Mouse (Mus musculus) hindbrain, embryonic 15.5 days (tissue): ENCODE measurements around the gene Fbxo33. TPM values are rescaled to one million over a fixed set of nuclear protein-coding genes. Genes with fewer than 3 reads are reported as not detected.

ENCODE experiments used
- ATAC-seq: fragments of 200-750 bp; cut with Nextera tagmentation; 2 replicates; pipeline ENCODE4 v1.8.0; 2017; ENCODE audit warnings: low read depth, moderate number of reproducible peaks, moderate TSS enrichment; ENCODE audit not compliant: low FRiP score
- H3K27ac ChIP-seq: fragments of 300-500 bp; sonication (generic); replicated peaks from 2 replicates; pipeline ENCODE4 v1.5.1; 2015; ENCODE audit warnings: mild to moderate bottlenecking, inconsistent platforms
- H3K27me3 ChIP-seq: fragments of 300-500 bp; sonication (generic); 2 replicates; pipeline ENCODE4 v1.6.1; 2015; ENCODE audit warnings: control low read depth, inconsistent platforms
- H3K36me3 ChIP-seq: fragments of 300-500 bp; sonication (generic); 2 replicates; pipeline ENCODE4 v1.6.1; 2015; ENCODE audit warnings: control low read depth, inconsistent platforms
- H3K4me1 ChIP-seq: fragments of 300-500 bp; sonication (generic); replicated peaks from 2 replicates; pipeline ENCODE4 v1.6.1; 2015; ENCODE audit warnings: control low read depth, inconsistent platforms
- H3K4me2 ChIP-seq: fragments of 300-500 bp; sonication (generic); 2 replicates; pipeline ENCODE4 v1.6.1; 2015; ENCODE audit warnings: moderate library complexity, mild to moderate bottlenecking, inconsistent platforms
- H3K4me3 ChIP-seq: fragments of 300-500 bp; sonication (generic); 2 replicates; pipeline ENCODE4 v1.5.1; 2015; ENCODE audit warnings: mild to moderate bottlenecking, inconsistent platforms
- H3K9ac ChIP-seq: fragments of 300-500 bp; sonication (generic); 2 replicates; pipeline ENCODE4 v1.6.1; 2015; ENCODE audit warnings: inconsistent platforms
- H3K9me3 ChIP-seq: fragments of 300-500 bp; sonication (generic); 2 replicates; pipeline ENCODE4 v1.6.1; 2016; ENCODE audit warnings: control low read depth, inconsistent platforms
- WGBS: fragments of 180-500 bp; shearing (Covaris S2); methylation state at CpG from one replicate; pipeline ENCODE4 v1.1.7; 2015; 5-methylcytosine and 5-hydroxymethylcytosine counted together
- polyA plus RNA-seq: library from polyadenylated mRNA; unstranded; fragments of >200 nt; fragmentation: Nextera tagmentation; extraction: Ambion mirVana; gene quantifications from 2 replicates; pipeline ENCODE4 v1.2.1, GENCODE M21; 2015

Gene Fbxo33
- polyA plus RNA-seq, 1 experiment from 2014 or later, result 8.8 TPM

- under 1% methylated on average over 57 of the region's 69 CpGs for WGBS
- H3K4me1 ChIP-seq, result peaks cover 26% of the 10 kb centered on the region
Measured at GRCm38 (mm10) chr12:59218640-59219321, 744 bp downstream of the Fbxo33 start.

GRCm38 (mm10) chr12:59217331-59217730 is 2.2 kb downstream of the Fbxo33 start:
- WGBS, result 84% methylated on average over 3 of the region's 3 CpGs
- no peak for ATAC-seq
- H3K4me3 ChIP-seq, result peak overlapping the region; percentile 77
- H3K27ac ChIP-seq, result no peak overlapping the region
- no peaks in the 10 kb centered on the region for H3K36me3 ChIP-seq
- peak overlapping the region; percentile 62 for H3K4me2 ChIP-seq
- no peaks in the 10 kb centered on the region for H3K27me3 ChIP-seq
- peaks cover 26% of the 10 kb centered on the region for H3K4me1 ChIP-seq
- peak overlapping the region; percentile 81; the same call in 1 of the 2 replicates for H3K9ac ChIP-seq
- H3K9me3 ChIP-seq, result no peaks in the 10 kb centered on the region

More at GRCm38 (mm10) chr12:59218640-59219321, 744 bp downstream of the Fbxo33 start:
- no peaks in the 10 kb centered on the region for H3K9me3 ChIP-seq
- no peaks in the 10 kb centered on the region for H3K36me3 ChIP-seq
- peak overlapping the region; percentile 95 for H3K27ac ChIP-seq
- H3K4me3 ChIP-seq, result peak overlapping the region; percentile 77
- H3K27me3 ChIP-seq, result no peaks in the 10 kb centered on the region
- H3K4me2 ChIP-seq, result peak overlapping the region; percentile 62
- H3K9ac ChIP-seq, result peak overlapping the region; percentile 81
- ATAC-seq, result peak; percentile 52

GRCm38 (mm10) chr12:59216676-59217266 is 2.8 kb downstream of the Fbxo33 start:
- Histone ChIP-seq H3K4me1 (peaks cover 26% of the 10 kb centered on the region), H3K4me3 (no peak overlapping the region; the same call in 1 of the 2 replicates), H3K27ac (no peak overlapping the region), H3K9me3 (no peaks in the 10 kb centered on the region), H3K9ac (no peak overlapping the region), H3K4me2 (peak overlapping the region; percentile 62), H3K36me3 (peaks cover 5% of the 10 kb centered on the region; the same call in 1 of the 2 replicates), H3K27me3 (no peaks in the 10 kb centered on the region)
- 86% methylated on average over 6 of the region's 6 CpGs for WGBS
- ATAC-seq, result no peak

GRCm38 (mm10) chr12:59216176-59216575 is 3.3 kb downstream of the Fbxo33 start:
- H3K4me2 ChIP-seq, result peak overlapping the region; percentile 6; the same call in 1 of the 2 replicates
- H3K9me3 ChIP-seq, result no peaks in the 10 kb centered on the region
- no peaks in the 10 kb centered on the region for H3K27me3 ChIP-seq
- H3K36me3 ChIP-seq, result peaks cover 9% of the 10 kb centered on the region
- WGBS, result 94% methylated on average over 4 of the region's 4 CpGs
- H3K4me1 ChIP-seq, result peaks cover 26% of the 10 kb centered on the region
- H3K4me3 ChIP-seq, result no peak overlapping the region
- no peak overlapping the region for H3K27ac ChIP-seq
- H3K9ac ChIP-seq, result no peak overlapping the region
- no peak for ATAC-seq

GRCm38 (mm10) chr12:59207814-59208213 is 11.7 kb downstream of the Fbxo33 start:
- no peak overlapping the region for H3K4me2 ChIP-seq
- no peak for ATAC-seq
- H3K4me1 ChIP-seq, result no peaks in the 10 kb centered on the region
- no peak overlapping the region for H3K4me3 ChIP-seq
- no peak overlapping the region for H3K27ac ChIP-seq
- 97% methylated on average over 1 of the region's 1 CpGs for WGBS
- H3K9me3 ChIP-seq, result 0 out of 2 replicates have a peak, but pooled peaks cover 4% of the 10 kb centered on the region
- H3K27me3 ChIP-seq, result no peaks in the 10 kb centered on the region
- H3K36me3 ChIP-seq, result peaks cover 20% of the 10 kb centered on the region
- no peak overlapping the region for H3K9ac ChIP-seq

- Histone ChIP-seq H3K4me2 (no peak overlapping the region), H3K4me1 (no peaks in the 10 kb centered on the region), H3K4me3 (no peak overlapping the region), H3K27ac (no peak overlapping the region), H3K9ac (no peak overlapping the region), H3K36me3 (peaks cover 18% of the 10 kb centered on the region), H3K27me3 (no peaks in the 10 kb centered on the region), H3K9me3 (0 out of 2 replicates have a peak, but pooled peaks cover 4% of the 10 kb centered on the region)
- no peak for ATAC-seq
- WGBS, result 93% methylated on average over 3 of the region's 3 CpGs
Measured at GRCm38 (mm10) chr12:59207000-59207390, 12.5 kb downstream of the Fbxo33 start.

- Histone ChIP-seq H3K9me3 (0 out of 2 replicates have a peak, but pooled peaks cover 4% of the 10 kb centered on the region), H3K27ac (no peak overlapping the region), H3K36me3 (peaks cover 13% of the 10 kb centered on the region), H3K9ac (no peak overlapping the region), H3K4me1 (no peaks in the 10 kb centered on the region), H3K4me3 (no peak overlapping the region), H3K27me3 (no peaks in the 10 kb centered on the region), H3K4me2 (no peak overlapping the region)
- ATAC-seq, result no peak
- WGBS, result 91% methylated on average over 4 of the region's 4 CpGs
Measured at GRCm38 (mm10) chr12:59206208-59206999, 13.1 kb downstream of the Fbxo33 start.

- no peaks in the 10 kb centered on the region for H3K4me1 ChIP-seq
- H3K27ac ChIP-seq, result no peak overlapping the region
- H3K27me3 ChIP-seq, result no peaks in the 10 kb centered on the region
- peaks cover 14% of the 10 kb centered on the region for H3K36me3 ChIP-seq
- no peak for ATAC-seq
- 99% methylated on average over 6 of the region's 6 CpGs for WGBS
- 0 out of 2 replicates have a peak, but pooled peaks cover 4% of the 10 kb centered on the region for H3K9me3 ChIP-seq
- no peak overlapping the region for H3K4me3 ChIP-seq
- H3K4me2 ChIP-seq, result no peak overlapping the region
- H3K9ac ChIP-seq, result no peak overlapping the region
Measured at GRCm38 (mm10) chr12:59205571-59205970, 14.0 kb downstream of the Fbxo33 start.

- Histone ChIP-seq H3K36me3 (peaks cover 31% of the 10 kb centered on the region), H3K4me3 (no peak overlapping the region), H3K27ac (no peak overlapping the region), H3K9me3 (no peaks in the 10 kb centered on the region), H3K4me2 (no peak overlapping the region), H3K27me3 (no peaks in the 10 kb centered on the region), H3K9ac (no peak overlapping the region), H3K4me1 (no peaks in the 10 kb centered on the region)
- WGBS, result 94% methylated on average over 2 of the region's 2 CpGs
- no peak for ATAC-seq
Measured at GRCm38 (mm10) chr12:59199361-59199760, 20.2 kb downstream of the Fbxo33 start.

- no peaks in the 10 kb centered on the region for H3K9me3 ChIP-seq
- 84% methylated on average over 4 of the region's 4 CpGs for WGBS
- H3K4me3 ChIP-seq, result no peak overlapping the region
- no peaks in the 10 kb centered on the region for H3K27me3 ChIP-seq
- no peak overlapping the region for H3K27ac ChIP-seq
- H3K4me1 ChIP-seq, result no peaks in the 10 kb centered on the region
- H3K9ac ChIP-seq, result no peak overlapping the region
- no peak overlapping the region for H3K4me2 ChIP-seq
- peaks cover 26% of the 10 kb centered on the region for H3K36me3 ChIP-seq
- no peak for ATAC-seq
Measured at GRCm38 (mm10) chr12:59198750-59199149, 20.8 kb downstream of the Fbxo33 start.

- H3K4me3 ChIP-seq, result no peak overlapping the region
- 74% methylated on average over 4 of the region's 4 CpGs for WGBS
- H3K9ac ChIP-seq, result no peak overlapping the region
- no peaks in the 10 kb centered on the region for H3K4me1 ChIP-seq
- no peak overlapping the region for H3K4me2 ChIP-seq
- no peaks in the 10 kb centered on the region for H3K9me3 ChIP-seq
- peaks cover 25% of the 10 kb centered on the region for H3K36me3 ChIP-seq
- H3K27ac ChIP-seq, result no peak overlapping the region
- no peaks in the 10 kb centered on the region for H3K27me3 ChIP-seq
- no peak for ATAC-seq
Measured at GRCm38 (mm10) chr12:59195941-59196340, 23.6 kb downstream of the Fbxo33 start.

- H3K36me3 ChIP-seq, result peaks cover 24% of the 10 kb centered on the region
- H3K4me2 ChIP-seq, result no peak overlapping the region
- H3K9me3 ChIP-seq, result no peaks in the 10 kb centered on the region
- no peaks in the 10 kb centered on the region for H3K4me1 ChIP-seq
- no peaks in the 10 kb centered on the region for H3K27me3 ChIP-seq
- no peak for ATAC-seq
- H3K27ac ChIP-seq, result no peak overlapping the region
- WGBS, result 92% methylated on average over 4 of the region's 4 CpGs
- no peak overlapping the region for H3K9ac ChIP-seq
- H3K4me3 ChIP-seq, result no peak overlapping the region
Measured at GRCm38 (mm10) chr12:59195065-59195464, 24.5 kb downstream of the Fbxo33 start.
